Mouse (Mus musculus) forebrain, embryonic 14.5 days (tissue): ENCODE data around the gene Cox14. TPM values are rescaled to one million over a fixed set of nuclear protein-coding genes. Genes with fewer than 3 reads are reported as not detected.
"Not testable (repeated sequence)": the region's sequence is repeated elsewhere in the genome, so short reads cannot be mapped to it uniquely, and the experiment has no call there.

ENCODE experiments used
- ATAC-seq: fragments of 200-750 bp; cut with Nextera tagmentation; 2 replicates; pipeline ENCODE4 v1.8.0; 2017; ENCODE audit warnings: mild to moderate bottlenecking, moderate library complexity
- DNase-seq: peaks from one replicate; pipeline ENCODE4 v3.0.0-alpha.2; 2015; ENCODE audit warnings: low spot score
- H3K27ac ChIP-seq: fragments of 300-500 bp; sonication (generic); 2 replicates; pipeline ENCODE4 v1.5.1; 2014; ENCODE audit warnings: low read depth, mild to moderate bottlenecking, control low read depth, low read length, moderate library complexity
- H3K27me3 ChIP-seq: fragments of 300-500 bp; sonication (generic); replicated peaks from 2 replicates; pipeline ENCODE4 v1.6.1; 2014; ENCODE audit warnings: low read length, control low read depth, mixed read lengths; ENCODE audit not compliant: control insufficient read depth, insufficient read depth
- H3K36me3 ChIP-seq: fragments of 300-500 bp; sonication (generic); 2 replicates; pipeline ENCODE4 v1.6.1; 2014; ENCODE audit warnings: low read length, control low read depth; ENCODE audit not compliant: control insufficient read depth, insufficient read depth
- H3K4me1 ChIP-seq: fragments of 300-500 bp; sonication (generic); 2 replicates; pipeline ENCODE4 v1.6.1; 2014; ENCODE audit warnings: antibody characterized with exemption, low read length, control low read depth; ENCODE audit not compliant: control insufficient read depth, insufficient read depth
- H3K4me2 ChIP-seq: fragments of 300-500 bp; sonication (generic); 2 replicates; pipeline ENCODE4 v1.6.1; 2014; ENCODE audit warnings: mild to moderate bottlenecking, control low read depth, low read length
- H3K4me3 ChIP-seq: fragments of 300-500 bp; sonication (generic); 2 replicates; pipeline ENCODE4 v1.5.1; 2014; ENCODE audit warnings: low read depth, low read length, control low read depth
- H3K9ac ChIP-seq: fragments of 300-500 bp; sonication (generic); 2 replicates; pipeline ENCODE4 v1.6.1; 2014; ENCODE audit warnings: mild to moderate bottlenecking, low read length, control low read depth, moderate library complexity
- H3K9me3 ChIP-seq: fragments of 300-500 bp; sonication (generic); replicated peaks from 2 replicates; pipeline ENCODE4 v1.6.1; 2016; ENCODE audit warnings: low read length, control low read depth, mixed read lengths; ENCODE audit not compliant: control insufficient read depth
- WGBS: fragments of 180-500 bp; shearing (Covaris S2); extraction: QIAGEN DNeasy Blood & Tissue Kit; methylation state at CpG from one replicate; pipeline ENCODE4 v1.1.7; 2014; 5-methylcytosine and 5-hydroxymethylcytosine counted together
- polyA plus RNA-seq: library from polyadenylated mRNA; unstranded; fragments of >200 nt; fragmentation: Nextera tagmentation; extraction: Ambion mirVana; gene quantifications from 2 replicates; pipeline ENCODE4 v1.2.1, GENCODE M21; 2014

The Cox14 gene
- polyA plus RNA-seq, 1 experiment from 2014 or later = 238 TPM

DNA sequence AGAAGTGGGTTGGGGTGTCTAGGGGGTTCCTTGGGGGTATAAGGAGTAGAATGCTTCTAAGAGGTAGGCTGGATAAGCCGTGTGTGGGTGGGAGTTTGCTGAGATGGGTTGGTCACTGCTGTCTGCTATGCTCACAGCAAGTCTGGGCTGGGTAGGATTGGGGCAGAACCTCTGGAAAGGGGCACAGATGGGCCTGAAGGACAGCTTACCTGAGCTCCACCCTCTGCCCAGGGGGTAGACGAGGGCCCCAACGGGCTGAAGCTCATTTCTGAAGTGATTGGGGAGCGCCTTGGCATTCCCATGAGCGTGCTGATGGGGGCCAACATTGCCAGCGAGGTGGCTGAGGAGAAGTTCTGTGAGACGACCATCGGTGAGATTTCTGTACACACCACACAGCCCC is 5.6 kb upstream of the Cox14 start:
- WGBS = 80% methylated on average over 8 of the region's 8 CpGs
- no peak for ATAC-seq
- Histone ChIP-seq H3K4me2 (no peak overlapping the region), H3K27me3 (no peaks in the 10 kb centered on the region), H3K27ac (no peak overlapping the region), H3K36me3 (peaks cover 50% of the 10 kb centered on the region), H3K9me3 (no peaks in the 10 kb centered on the region), H3K4me1 (peaks cover 16% of the 10 kb centered on the region; the same call in 1 of the 2 replicates), H3K9ac (no peak overlapping the region), H3K4me3 (no peak overlapping the region)
- DNase-seq = no peak

DNA sequence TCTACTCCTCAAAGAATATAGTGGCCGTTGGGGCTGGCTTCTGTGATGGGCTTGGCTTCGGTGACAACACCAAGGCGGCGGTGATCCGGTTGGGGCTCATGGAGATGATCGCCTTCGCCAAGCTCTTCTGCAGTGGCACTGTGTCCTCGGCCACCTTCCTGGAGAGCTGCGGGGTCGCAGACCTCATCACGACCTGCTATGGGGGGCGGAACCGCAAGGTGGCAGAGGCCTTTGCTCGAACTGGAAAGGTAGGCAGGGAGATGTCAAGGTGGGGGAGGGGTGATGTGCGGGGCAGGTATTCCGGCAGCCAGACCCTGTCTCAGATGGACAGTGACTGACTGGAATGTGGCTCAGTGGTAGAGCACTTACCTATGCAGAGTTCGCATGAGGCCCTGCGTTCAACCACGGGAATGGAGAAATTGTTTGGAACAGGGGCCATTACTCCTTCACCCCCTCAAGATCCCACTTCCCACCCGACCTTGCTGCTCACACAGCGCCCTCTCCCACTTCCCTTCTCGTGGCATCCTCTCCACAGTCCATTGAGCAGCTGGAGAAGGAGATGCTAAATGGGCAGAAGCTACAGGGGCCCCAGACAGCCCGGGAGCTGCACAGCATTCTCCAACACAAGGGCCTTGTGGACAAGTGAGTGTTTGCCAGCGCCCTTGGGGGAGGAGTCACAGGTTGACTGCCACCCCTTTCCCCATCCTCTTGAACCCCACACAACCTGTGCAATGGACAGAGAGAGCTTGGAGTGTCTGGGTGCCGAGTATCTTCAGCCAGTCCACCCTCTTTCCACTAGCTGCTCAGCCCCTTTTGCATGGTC is 3.3 kb upstream of the Cox14 start:
- Histone ChIP-seq H3K27ac (no peak overlapping the region), H3K4me1 (peaks cover 14% of the 10 kb centered on the region), H3K36me3 (peaks cover 40% of the 10 kb centered on the region), H3K4me2 (no peak overlapping the region), H3K9ac (no peak overlapping the region), H3K9me3 (no peaks in the 10 kb centered on the region), H3K27me3 (no peaks in the 10 kb centered on the region), H3K4me3 (no peak overlapping the region)
- DNase-seq (no peak), ATAC-seq (no peak)
- 80% methylated on average over 25 of the region's 25 CpGs for WGBS

DNA sequence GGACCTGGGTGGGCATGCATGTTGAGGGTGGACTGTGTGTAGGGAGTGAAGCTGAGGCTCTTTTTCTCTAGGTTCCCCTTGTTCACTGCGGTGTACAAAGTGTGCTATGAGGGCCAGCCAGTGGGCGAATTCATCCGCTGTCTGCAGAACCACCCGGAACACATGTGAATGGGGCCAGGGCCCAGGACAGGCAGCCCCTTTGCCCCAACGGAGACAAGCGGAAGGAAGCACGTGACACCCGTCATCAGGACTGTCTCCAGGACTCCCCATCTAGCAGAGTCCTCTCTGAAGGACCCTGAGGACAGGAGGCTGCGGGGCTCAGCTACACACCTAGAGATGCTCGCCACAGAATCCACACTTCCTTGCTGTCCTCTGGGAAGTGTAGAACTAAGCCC is 2.3 kb upstream of the Cox14 start:
- no peak for DNase-seq
- Histone ChIP-seq H3K4me3 (no peak overlapping the region), H3K9me3 (no peaks in the 10 kb centered on the region), H3K9ac (no peak overlapping the region), H3K4me1 (peaks cover 12% of the 10 kb centered on the region), H3K36me3 (peaks cover 48% of the 10 kb centered on the region), H3K27me3 (no peaks in the 10 kb centered on the region), H3K27ac (0 out of 2 replicates have a peak overlapping the region, but pooled peaks have one; percentile 41), H3K4me2 (no peak overlapping the region)
- WGBS = 59% methylated on average over 10 of the region's 10 CpGs
- ATAC-seq = no peak

DNA sequence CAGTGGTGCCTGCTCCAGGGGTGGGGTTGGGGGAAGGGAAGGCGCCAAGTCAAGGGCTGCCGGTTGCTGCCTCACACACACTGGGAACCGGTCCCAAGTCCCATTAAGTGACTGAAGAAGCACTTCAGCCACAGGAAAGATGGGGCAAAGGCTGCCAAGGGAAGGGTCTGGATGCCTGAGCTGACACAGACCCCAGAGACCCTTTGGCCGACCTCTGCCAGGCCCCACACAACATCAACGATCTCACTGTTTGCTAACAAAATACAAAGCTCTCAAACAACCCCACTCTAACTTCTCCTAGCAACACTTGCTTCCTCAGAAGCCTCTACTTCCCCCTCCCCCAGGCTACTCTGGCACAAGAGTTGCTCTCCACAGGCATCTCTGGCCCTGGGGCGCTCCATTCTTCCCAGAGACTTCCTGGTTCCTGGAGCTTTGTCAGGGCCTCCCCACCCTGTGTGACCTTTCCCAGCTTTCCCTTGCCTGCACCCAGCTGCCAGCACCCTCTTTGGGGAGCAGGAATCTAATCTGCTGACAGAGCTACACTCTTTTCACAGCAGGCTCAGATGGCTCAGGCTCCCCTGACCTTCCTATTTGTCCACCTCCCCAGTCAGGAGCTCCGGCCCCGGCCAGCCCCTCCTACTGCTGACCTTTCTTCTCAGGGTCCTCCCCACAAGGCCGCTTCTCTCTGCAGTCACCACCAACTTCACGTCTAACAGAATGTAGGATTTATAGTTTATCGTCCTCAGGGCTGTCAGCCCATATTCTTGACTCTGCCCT is 1.7 kb upstream of the Cox14 start:
- Histone ChIP-seq H3K36me3 (peaks cover 48% of the 10 kb centered on the region), H3K4me2 (no peak overlapping the region), H3K27me3 (no peaks in the 10 kb centered on the region), H3K9ac (peak overlapping the region; percentile 48), H3K4me1 (peaks cover 12% of the 10 kb centered on the region), H3K27ac (peak overlapping the region; percentile 41), H3K4me3 (no peak overlapping the region), H3K9me3 (no peaks in the 10 kb centered on the region)
- DNase-seq (peak; percentile 17), ATAC-seq (no peak)
- WGBS = 23% methylated on average over 11 of the region's 11 CpGs

DNA sequence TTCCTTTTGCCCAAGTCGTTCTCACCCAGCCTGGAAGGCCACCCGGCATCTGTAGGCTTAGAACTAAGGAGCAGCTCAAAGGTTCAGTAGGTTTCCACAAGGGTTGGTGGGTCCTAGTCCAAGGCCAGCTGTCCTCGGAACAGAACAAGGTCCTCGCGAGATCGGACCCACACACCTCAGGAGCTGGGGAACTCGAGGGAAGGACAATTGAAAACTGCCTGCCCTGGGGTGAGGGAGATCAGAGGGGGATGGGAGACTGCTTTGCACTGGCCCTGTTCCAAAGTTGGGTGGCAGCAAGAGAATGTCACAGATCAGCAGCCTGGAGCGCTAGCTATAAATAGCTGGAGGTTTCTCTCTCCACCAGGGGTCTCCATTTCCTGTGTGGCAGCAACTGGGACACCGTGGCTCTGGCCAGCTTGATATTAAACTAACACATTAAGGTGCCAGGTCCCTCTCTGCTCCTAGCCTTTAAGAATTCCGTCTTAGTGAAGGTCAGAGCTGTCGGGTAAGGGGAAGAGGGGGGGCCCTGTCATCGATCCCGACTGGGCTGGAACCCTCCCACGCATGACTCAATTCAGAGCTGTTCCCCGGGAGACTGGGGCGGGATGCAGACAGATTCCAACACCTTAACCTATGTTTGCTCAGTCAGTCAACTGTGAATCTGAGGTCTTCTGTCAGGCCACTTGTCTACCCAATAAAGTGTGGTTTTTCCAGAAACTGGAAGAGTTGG is 961 bp upstream of the Cox14 start:
- Histone ChIP-seq H3K4me3 (peak overlapping the region; percentile 94), H3K4me2 (peak overlapping the region; percentile 50), H3K4me1 (peaks cover 12% of the 10 kb centered on the region), H3K9ac (peak overlapping the region; percentile 48), H3K27me3 (no peaks in the 10 kb centered on the region), H3K27ac (0 out of 2 replicates have a peak overlapping the region, but pooled peaks have one; percentile 41), H3K9me3 (no peaks in the 10 kb centered on the region), H3K36me3 (peaks cover 52% of the 10 kb centered on the region)
- DNase-seq = peak; percentile 90
- peak; percentile 40 for ATAC-seq
- WGBS = 13% methylated on average over 16 of the region's 16 CpGs

DNA sequence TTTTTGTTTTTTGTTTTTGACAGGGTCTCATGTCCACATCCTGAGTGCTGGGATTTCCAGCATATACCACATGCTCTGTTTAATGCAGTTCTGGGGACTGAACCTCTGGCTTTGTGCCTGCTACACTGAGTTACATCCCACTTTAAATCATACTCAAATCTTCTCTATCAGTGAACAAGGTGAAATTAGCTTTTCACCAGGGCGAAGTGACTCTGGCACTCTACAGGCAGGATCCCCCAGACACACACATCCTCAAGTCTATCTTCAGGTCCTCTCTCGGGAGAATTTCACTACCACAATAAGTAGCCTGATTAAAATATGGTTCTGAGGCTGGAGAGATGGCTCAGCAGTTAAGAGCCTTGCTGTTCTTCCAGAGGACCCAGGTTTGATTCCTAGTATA is 1.1 kb downstream of the Cox14 start:
- Histone ChIP-seq H3K9me3 (no peaks in the 10 kb centered on the region), H3K4me3 (peak overlapping the region; percentile 94), H3K36me3 (peaks cover 43% of the 10 kb centered on the region), H3K27me3 (no peaks in the 10 kb centered on the region), H3K4me2 (peak overlapping the region; percentile 82), H3K27ac (no peak overlapping the region), H3K9ac (peak overlapping the region; percentile 78), H3K4me1 (peaks cover 12% of the 10 kb centered on the region)
- no peak for ATAC-seq
- 84% methylated on average over 2 of the region's 2 CpGs for WGBS
- no peak for DNase-seq

DNA sequence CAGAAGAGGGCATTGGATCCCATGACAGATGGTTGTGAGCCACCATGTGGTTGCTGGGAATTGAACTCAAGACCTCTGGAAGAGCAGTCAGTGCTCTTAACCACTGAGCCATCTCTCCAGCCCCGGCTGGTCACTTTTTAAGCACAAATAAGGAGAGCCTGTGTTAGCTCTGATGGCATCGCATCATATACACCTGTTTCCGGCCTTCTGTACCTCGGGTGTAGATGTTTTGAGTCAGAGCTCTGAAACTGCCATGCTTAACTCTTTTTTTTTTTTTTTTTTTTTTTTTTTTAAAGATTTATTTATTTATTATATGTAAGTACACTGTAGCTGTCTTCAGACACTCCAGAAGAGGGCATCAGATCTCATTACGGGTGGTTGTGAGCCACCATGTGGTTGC is 1.6 kb downstream of the Cox14 start:
- WGBS = 99% methylated on average over 4 of the region's 5 CpGs
- not testable (repeated sequence) for H3K9me3 ChIP-seq, H3K4me3 ChIP-seq, DNase-seq, H3K27me3 ChIP-seq, H3K9ac ChIP-seq, ATAC-seq, H3K27ac ChIP-seq, H3K4me2 ChIP-seq
- Histone ChIP-seq H3K36me3 (peaks cover 40% of the 10 kb centered on the region), H3K4me1 (peaks cover 12% of the 10 kb centered on the region)

DNA sequence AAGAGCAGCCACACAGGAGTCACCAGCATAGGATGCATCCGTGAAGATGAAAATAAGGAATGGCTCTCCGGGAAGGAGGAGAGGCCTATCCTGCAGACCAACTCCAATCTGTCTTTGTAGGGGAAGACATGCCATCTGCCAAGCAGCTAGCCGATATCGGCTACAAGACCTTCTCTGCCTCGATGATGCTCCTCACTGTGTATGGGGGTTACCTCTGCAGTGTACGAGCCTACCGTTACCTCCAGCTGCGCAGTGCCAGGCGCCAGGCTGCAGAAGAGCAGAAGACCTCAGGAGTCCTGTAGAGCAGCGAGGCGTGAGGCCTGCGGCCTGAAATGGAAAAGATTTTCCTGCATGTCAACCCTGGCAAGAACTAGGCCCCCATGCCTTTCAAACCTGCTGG is 2.1 kb downstream of the Cox14 start:
- H3K27ac ChIP-seq = no peak overlapping the region
- H3K9ac ChIP-seq = no peak overlapping the region
- no peak for DNase-seq
- H3K9me3 ChIP-seq = no peaks in the 10 kb centered on the region
- no peak overlapping the region for H3K4me3 ChIP-seq
- no peak overlapping the region for H3K4me2 ChIP-seq
- peaks cover 39% of the 10 kb centered on the region for H3K36me3 ChIP-seq
- no peak for ATAC-seq
- peaks cover 12% of the 10 kb centered on the region for H3K4me1 ChIP-seq
- WGBS = 94% methylated on average over 12 of the region's 12 CpGs
- H3K27me3 ChIP-seq = no peaks in the 10 kb centered on the region
